Comparison of ENCODE assay signal across 25 mouse cellular contexts in the genomic region with DNA sequence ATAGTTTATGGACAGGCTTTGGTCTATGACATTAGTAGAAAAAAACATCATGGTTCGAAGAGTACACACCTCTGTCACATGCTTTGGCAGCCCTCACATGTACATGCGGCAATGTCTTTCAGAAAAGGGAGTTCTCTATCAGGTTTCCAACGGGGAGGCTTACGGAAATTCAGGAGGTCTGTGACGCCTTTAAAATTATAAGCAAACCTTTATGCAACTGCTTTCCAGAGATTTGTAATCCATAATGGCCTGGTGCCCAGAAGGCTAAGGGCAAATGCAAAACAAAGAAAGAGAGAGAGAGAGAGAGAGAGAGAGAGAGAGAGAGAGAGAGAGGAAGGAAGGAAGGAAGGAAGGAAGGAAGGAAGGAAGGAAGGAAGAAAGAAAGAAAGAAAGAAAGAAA.
DNase-seq lines count a peak whose midpoint lies in the region; ATAC-seq and TF ChIP-seq lines count a peak whose summit lies in the region.
"Had no signal": no experiment of that assay in that cellular context is flagged by ENCODE, and none has a peak within 500 bp of the region (broad histone marks: within the 10 kb centered on the region; RNA-seq: fewer than 3 reads in every experiment).

No protein-coding gene starts in this region.

- H3K9ac ChIP-seq in liver, adult 2 months (ENCODE audit: low read depth, low read length), result no peak overlapping the region
- no peak overlapping the region for H3K9ac ChIP-seq in liver, embryonic 11.5 days (ENCODE audit: low read depth, low read length)
- H3K9ac ChIP-seq: embryonic facial prominence, embryonic 13.5 days; embryonic facial prominence, embryonic 15.5 days; forebrain, embryonic 12.5 days; forebrain, postnatal 0 days had no signal

- no peak for TF ChIP-seq POLR2A in liver, adult 2 months (IDR thresholded peaks at IDR 0.05; ENCODE audit: extremely low read depth, insufficient read depth, low read length)

- H3K79me2 ChIP-seq in liver, adult 2 months (ENCODE audit: control insufficient read depth, insufficient read depth, low read length), result no peaks in the 10 kb centered on the region

- H3K27ac ChIP-seq in liver, adult 2 months (replicated peaks; ENCODE audit: insufficient read depth, low read depth, low read length), result peak overlapping the region; percentile 47
- H3K27ac ChIP-seq in liver, embryonic 11.5 days (ENCODE audit: low read depth, low read length), result no peak overlapping the region
- no peak overlapping the region for H3K27ac ChIP-seq in gastrocnemius, adult 2 months
- H3K27ac ChIP-seq: embryonic facial prominence, embryonic 13.5 days; embryonic facial prominence, embryonic 15.5 days; forebrain, embryonic 10.5 days; forebrain, embryonic 12.5 days had no signal

- H3K9me3 ChIP-seq in liver, embryonic 11.5 days (ENCODE audit: control insufficient read depth, low read length), result no peaks in the 10 kb centered on the region
- H3K9me3 ChIP-seq: embryonic facial prominence, embryonic 13.5 days; embryonic facial prominence, embryonic 15.5 days; forebrain, embryonic 10.5 days; forebrain, embryonic 12.5 days had no signal

- TF ChIP-seq CTCF in liver, adult 2 months (IDR thresholded peaks at IDR 0.05; ENCODE audit: low read depth, low read length), result no peak
- TF ChIP-seq CTCF in gastrocnemius, adult 2 months (IDR thresholded peaks at IDR 0.05), result no peak

- H3K4me1 ChIP-seq in liver, adult 2 months (ENCODE audit: control insufficient read depth, insufficient read depth, low read length), result peaks cover 28% of the 10 kb centered on the region
- peaks cover 7% of the 10 kb centered on the region for H3K4me1 ChIP-seq in liver, embryonic 11.5 days (replicated peaks; ENCODE audit: control insufficient read depth, insufficient read depth, low read length)
- H3K4me1 ChIP-seq: forebrain, embryonic 12.5 days had no signal

- no peak overlapping the region for H3K4me3 ChIP-seq in liver, adult 2 months (ENCODE audit: insufficient read depth, low read depth, low read length)
- H3K4me3 ChIP-seq in liver, embryonic 11.5 days (ENCODE audit: low read depth, low read length), result no peak overlapping the region
- H3K4me3 ChIP-seq in gastrocnemius, adult 2 months, result no peak overlapping the region
- H3K4me3 ChIP-seq: embryonic facial prominence, embryonic 13.5 days; embryonic facial prominence, embryonic 15.5 days; erythroblast, embryonic 14.5 days; forebrain, embryonic 10.5 days; forebrain, embryonic 12.5 days had no signal

- DNase-seq in liver, adult 2 months (ENCODE audit: extremely low read depth, low read depth, low spot score), result peak; percentile 77
- no peak for DNase-seq in liver, embryonic 11.5 days (ENCODE audit: low spot score)
- peak; percentile 40 for DNase-seq in 3134 (ENCODE audit: extremely low read depth, insufficient read length, low spot score)
- peak; percentile 67 for DNase-seq in 3T3-L1 (ENCODE audit: low read depth, low spot score)
- peak; percentile 94 for DNase-seq in adipocyte (ENCODE audit: low spot score)
- no peak for DNase-seq in retina, embryonic 14.5 days (ENCODE audit: low spot score)
- DNase-seq in gastrocnemius, adult 2 months, result no peak
- DNase-seq: adrenal gland, adult 2 months; adrenal gland, postnatal 10 days; cerebellum, adult 11 months; cerebellum, adult 18-20 months; cerebellum, adult 8-10 months; cerebellum, adult 9-11 months; cerebellum, postnatal 14 days; cerebellum, postnatal 36 days; embryo, embryonic 11 days; forebrain, postnatal 0 days had no signal

- WGBS in liver, adult 2 months, result 21% methylated on average over 5 of the region's 5 CpGs
- 87% methylated on average over 5 of the region's 5 CpGs for WGBS in liver, embryonic 11.5 days

- H3K27me3 ChIP-seq in liver, adult 2 months (ENCODE audit: control insufficient read depth, insufficient read depth, low read length), result no peaks in the 10 kb centered on the region
- no peaks in the 10 kb centered on the region; the same call in 1 of the 2 replicates for H3K27me3 ChIP-seq in liver, embryonic 11.5 days (replicated peaks; ENCODE audit: control insufficient read depth, insufficient read depth, low read length)
- H3K27me3 ChIP-seq: embryonic facial prominence, embryonic 13.5 days; Patski had no signal

- peaks cover 14% of the 10 kb centered on the region for H3K36me3 ChIP-seq in liver, adult 2 months (ENCODE audit: control insufficient read depth, insufficient read depth, low read length)
- no peaks in the 10 kb centered on the region for H3K36me3 ChIP-seq in liver, embryonic 11.5 days (ENCODE audit: control insufficient read depth, insufficient read depth, low read length)
- H3K36me3 ChIP-seq: embryonic facial prominence, embryonic 13.5 days; embryonic facial prominence, embryonic 15.5 days; forebrain, embryonic 10.5 days; forebrain, embryonic 12.5 days had no signal

- no peak overlapping the region for H3K4me2 ChIP-seq in liver, embryonic 11.5 days
- H3K4me2 ChIP-seq: embryonic facial prominence, embryonic 13.5 days; embryonic facial prominence, embryonic 15.5 days; forebrain, embryonic 12.5 days had no signal

- intact Hi-C loops in gastrocnemius, adult 2 months (cut with DNase I), result no loop called here

- ATAC-seq in liver, embryonic 11.5 days (replicated peaks; ENCODE audit: low FRiP score), result no peak
- ATAC-seq: activated CD4-positive, CD25-positive, alpha-beta regulatory T cell, adult 4 months; forebrain, embryonic 14.5 days; forebrain, postnatal 0 days had no signal

Comparison
In these comparisons a context has a peak if more than half of its experiments do, and no peak if none do; other contexts are left out.
1. DNase-seq: peak in liver, adult 2 months (single experiment), 3134 (single experiment), 3T3-L1 (single experiment) and adipocyte (single experiment); none in liver, embryonic 11.5 days (single experiment), retina, embryonic 14.5 days (single experiment) and gastrocnemius, adult 2 months (single experiment).